Mouse (Mus musculus): ENCODE measurements around the gene Alk. TPM values are rescaled to one million over a fixed set of nuclear protein-coding genes. Genes with fewer than 3 reads are reported as not detected.

The Alk gene
- total and polyA plus RNA-seq, 3 experiments: 0.05 TPM; not detected in 2

GRCm38 (mm10) chr17:72005365-72005764 lies 599.1 kb downstream of the Alk start:
- DNase-seq (ENCODE audit: low spot score): no peak
- TF ChIP-seq GATA1 (IDR thresholded peaks at IDR 0.05; ENCODE audit: borderline replicate concordance, low read length) (no peak), GATA2 (IDR thresholded peaks at IDR 0.05; ENCODE audit: borderline replicate concordance, low read depth, low read length) (no peak), TAL1 (conservative IDR thresholded peaks at IDR 0.05; ENCODE audit: low read depth, low read length) (no peak), POLR2AphosphoS5 (IDR thresholded peaks at IDR 0.05; ENCODE audit: insufficient replicate concordance, low read depth, low read length) (no peak), CTCF (IDR thresholded peaks at IDR 0.05; ENCODE audit: low read depth, low read length) (no peak)
- no peak for ATAC-seq (ENCODE audit: extremely low read depth, insufficient number of reproducible peaks, low FRiP score, poor library complexity, severe bottlenecking)
- no peak overlapping the region for H3K4me3 ChIP-seq (ENCODE audit: low read depth, low read length)
- H3K4me1 ChIP-seq (ENCODE audit: insufficient read depth, low read depth, low read length): no peaks in the 10 kb centered on the region
- H3K9me3 ChIP-seq (replicated peaks): peaks cover 37% of the 10 kb centered on the region
- H3K36me3 ChIP-seq (replicated peaks): no peaks in the 10 kb centered on the region
- H3K27me3 ChIP-seq (ENCODE audit: insufficient read depth, low read length): no peaks in the 10 kb centered on the region

GRCm38 (mm10) chr17:71999527-72000482 lies 604.6 kb downstream of the Alk start:
- DNase-seq (ENCODE audit: low spot score) (no peak), ATAC-seq (ENCODE audit: extremely low read depth, insufficient number of reproducible peaks, low FRiP score, poor library complexity, severe bottlenecking) (no peak)
- Histone ChIP-seq H3K36me3 (replicated peaks) (no peaks in the 10 kb centered on the region), H3K9me3 (replicated peaks) (peaks cover 42% of the 10 kb centered on the region), H3K4me3 (ENCODE audit: low read depth, low read length) (no peak overlapping the region), H3K4me1 (ENCODE audit: insufficient read depth, low read depth, low read length) (no peaks in the 10 kb centered on the region), H3K27me3 (ENCODE audit: insufficient read depth, low read length) (no peaks in the 10 kb centered on the region)
- no peak for TF ChIP-seq GATA1 (IDR thresholded peaks at IDR 0.05; ENCODE audit: borderline replicate concordance, low read length)
- TF ChIP-seq TAL1 (conservative IDR thresholded peaks at IDR 0.05; ENCODE audit: low read depth, low read length): no peak
- no peak for TF ChIP-seq GATA2 (IDR thresholded peaks at IDR 0.05; ENCODE audit: borderline replicate concordance, low read depth, low read length)
- TF ChIP-seq CTCF (IDR thresholded peaks at IDR 0.05; ENCODE audit: low read depth, low read length): no peak
- TF ChIP-seq POLR2AphosphoS5 (IDR thresholded peaks at IDR 0.05; ENCODE audit: insufficient replicate concordance, low read depth, low read length): no peak

GRCm38 (mm10) chr17:71997680-71998079 lies 606.7 kb downstream of the Alk start:
- DNase-seq (ENCODE audit: low spot score) (no peak), ATAC-seq (ENCODE audit: extremely low read depth, insufficient number of reproducible peaks, low FRiP score, poor library complexity, severe bottlenecking) (no peak)
- Histone ChIP-seq H3K4me3 (ENCODE audit: low read depth, low read length) (no peak overlapping the region), H3K36me3 (replicated peaks) (no peaks in the 10 kb centered on the region), H3K4me1 (ENCODE audit: insufficient read depth, low read depth, low read length) (no peaks in the 10 kb centered on the region), H3K9me3 (replicated peaks) (peaks cover 57% of the 10 kb centered on the region), H3K27me3 (ENCODE audit: insufficient read depth, low read length) (no peaks in the 10 kb centered on the region)
- no peak for TF ChIP-seq CTCF (IDR thresholded peaks at IDR 0.05; ENCODE audit: low read depth, low read length)
- TF ChIP-seq GATA2 (IDR thresholded peaks at IDR 0.05; ENCODE audit: borderline replicate concordance, low read depth, low read length): no peak

GRCm38 (mm10) chr17:71995539-71995938 lies 608.9 kb downstream of the Alk start:
- Histone ChIP-seq H3K4me3 (ENCODE audit: low read depth, low read length) (no peak overlapping the region), H3K36me3 (replicated peaks) (no peaks in the 10 kb centered on the region), H3K9me3 (replicated peaks) (peaks cover 57% of the 10 kb centered on the region), H3K4me1 (ENCODE audit: insufficient read depth, low read depth, low read length) (no peaks in the 10 kb centered on the region), H3K27me3 (ENCODE audit: insufficient read depth, low read length) (no peaks in the 10 kb centered on the region)
- DNase-seq (ENCODE audit: low spot score): no peak
- no peak for TF ChIP-seq GATA1 (IDR thresholded peaks at IDR 0.05; ENCODE audit: borderline replicate concordance, low read length)
- TF ChIP-seq GATA2 (IDR thresholded peaks at IDR 0.05; ENCODE audit: borderline replicate concordance, low read depth, low read length): no peak
- TF ChIP-seq POLR2AphosphoS5 (IDR thresholded peaks at IDR 0.05; ENCODE audit: insufficient replicate concordance, low read depth, low read length): no peak
- ATAC-seq (ENCODE audit: extremely low read depth, insufficient number of reproducible peaks, low FRiP score, poor library complexity, severe bottlenecking): no peak

GRCm38 (mm10) chr17:71994144-71994543 lies 610.3 kb downstream of the Alk start:
- ATAC-seq (ENCODE audit: extremely low read depth, insufficient number of reproducible peaks, low FRiP score, poor library complexity, severe bottlenecking): no peak
- TF ChIP-seq TAL1 (conservative IDR thresholded peaks at IDR 0.05; ENCODE audit: low read depth, low read length): no peak
- TF ChIP-seq GATA1 (IDR thresholded peaks at IDR 0.05; ENCODE audit: borderline replicate concordance, low read length): no peak
- no peak for TF ChIP-seq GATA2 (IDR thresholded peaks at IDR 0.05; ENCODE audit: borderline replicate concordance, low read depth, low read length)
- no peak for TF ChIP-seq CTCF (IDR thresholded peaks at IDR 0.05; ENCODE audit: low read depth, low read length)
- no peak for TF ChIP-seq POLR2AphosphoS5 (IDR thresholded peaks at IDR 0.05; ENCODE audit: insufficient replicate concordance, low read depth, low read length)
- no peak for DNase-seq (ENCODE audit: low spot score)

GRCm38 (mm10) chr17:71993011-71993410 lies 611.4 kb downstream of the Alk start:
- DNase-seq (ENCODE audit: low spot score) (no peak), ATAC-seq (ENCODE audit: extremely low read depth, insufficient number of reproducible peaks, low FRiP score, poor library complexity, severe bottlenecking) (no peak)
- TF ChIP-seq GATA2 (IDR thresholded peaks at IDR 0.05; ENCODE audit: borderline replicate concordance, low read depth, low read length): no peak
- TF ChIP-seq TAL1 (conservative IDR thresholded peaks at IDR 0.05; ENCODE audit: low read depth, low read length): no peak
- no peak for TF ChIP-seq POLR2AphosphoS5 (IDR thresholded peaks at IDR 0.05; ENCODE audit: insufficient replicate concordance, low read depth, low read length)
- no peak for TF ChIP-seq CTCF (IDR thresholded peaks at IDR 0.05; ENCODE audit: low read depth, low read length)
- TF ChIP-seq GATA1 (IDR thresholded peaks at IDR 0.05; ENCODE audit: borderline replicate concordance, low read length): no peak
- no peaks in the 10 kb centered on the region for H3K4me1 ChIP-seq (ENCODE audit: insufficient read depth, low read depth, low read length)
- H3K4me3 ChIP-seq (ENCODE audit: low read depth, low read length): no peak overlapping the region
- no peaks in the 10 kb centered on the region for H3K36me3 ChIP-seq (replicated peaks)
- no peaks in the 10 kb centered on the region for H3K27me3 ChIP-seq (ENCODE audit: insufficient read depth, low read length)
- peaks cover 62% of the 10 kb centered on the region for H3K9me3 ChIP-seq (replicated peaks)

More at GRCm38 (mm10) chr17:71994144-71994543, 610.3 kb downstream of the Alk start:
- H3K4me3 ChIP-seq (ENCODE audit: low read depth, low read length): no peak overlapping the region
- H3K9me3 ChIP-seq (replicated peaks): peaks cover 57% of the 10 kb centered on the region
- no peaks in the 10 kb centered on the region for H3K36me3 ChIP-seq (replicated peaks)
- no peaks in the 10 kb centered on the region for H3K27me3 ChIP-seq (ENCODE audit: insufficient read depth, low read length)
- no peaks in the 10 kb centered on the region for H3K4me1 ChIP-seq (ENCODE audit: insufficient read depth, low read depth, low read length)

All from G1E (cell line).